Mouse (Mus musculus) embryonic stem cell, embryonic (primary cell): ENCODE data around the gene Olfr1253.

Source experiments
- CTCF ChIA-PET, 4 experiments: fragments of 300-600 bp in 2 of 4; fragments of 350-600 bp in 2 of 4; sonication (Branson Sonifier 250); formaldehyde crosslinking; loops; one replicate each; lab custom pipeline; 2022; ENCODE audit warnings: inconsistent platforms in 2 of 4; lab: Charles Lee
- POLR2A ChIA-PET, 4 experiments: fragments of 300-600 bp in 2 of 4; fragments of 350-600 bp in 2 of 4; sonication (Branson Sonifier 250); formaldehyde crosslinking; loops; one replicate each; lab custom pipeline; 2022; ENCODE audit warnings: antibody characterized with exemption in 4 of 4, inconsistent platforms in 1 of 4; lab: Charles Lee

Gene Olfr1253

GRCm38 (mm10) chr2:89756990-89757389, at the start of gene Olfr1253:
Gene Olfr1253, minus strand, starts transcription at chr2:89757090.
- POLR2A ChIA-PET, result no interaction called here
- CTCF ChIA-PET, result no interaction called here

- CTCF ChIA-PET, result no interaction called here
- POLR2A ChIA-PET, result no interaction called here
Observed at GRCm38 (mm10) chr2:89799583-89799982, 42.7 kb upstream of the Olfr1253 start.

- ChIA-PET POLR2A (no interaction called here), CTCF (no interaction called here)
Observed at GRCm38 (mm10) chr2:89793519-89793918, 36.6 kb upstream of the Olfr1253 start, which contains the start of gene Olfr1254. Gene Olfr1254, minus strand, starts transcription at chr2:89793619.

GRCm38 (mm10) chr2:89724912-89725311, 32.0 kb downstream of the Olfr1253 start, which contains the start of gene Olfr1252:
Gene Olfr1252, minus strand, starts transcription at chr2:89725012.
- ChIA-PET POLR2A (no interaction called here), CTCF (no interaction called here)
